Mouse (Mus musculus): ENCODE results near the gene 4933427D14Rik. TPM values are rescaled to one million over a fixed set of nuclear protein-coding genes. Genes with fewer than 3 reads are reported as not detected.
A peak's percentile ranks its signal among the peaks of the same experiment; 100 is the strongest.
"Not testable (repeated sequence)": the region's sequence is repeated elsewhere in the genome, so short reads cannot be mapped to it uniquely, and the experiment has no call there.

Gene 4933427D14Rik
- polyA plus RNA-seq, 1 experiment from 2014 or later, result 9.4 TPM

DNA sequence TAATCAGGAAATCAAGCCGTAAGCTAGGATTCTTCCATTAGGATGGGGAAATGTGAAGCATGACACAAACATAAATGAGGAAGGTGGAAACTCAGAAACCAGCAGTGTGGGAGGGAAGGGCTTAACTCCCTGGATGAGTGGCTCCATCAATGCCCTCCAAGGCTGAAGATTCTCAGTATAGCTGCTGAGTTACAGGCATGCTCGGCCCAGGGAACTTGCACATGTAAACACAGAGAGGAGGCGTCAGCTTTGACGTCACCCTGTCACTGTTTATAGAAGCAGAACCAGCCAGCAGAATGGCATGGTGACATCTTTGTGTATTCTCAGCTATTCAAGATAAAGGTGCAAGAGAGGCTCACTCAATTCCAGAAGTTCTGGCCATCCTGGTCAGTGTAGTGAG, 23.0 kb downstream of the 4933427D14Rik start:
- no peak for DNase-seq (ENCODE audit: low spot score)
- WGBS, result 75% methylated on average over 4 of the region's 4 CpGs
- H3K27me3 ChIP-seq (ENCODE audit: insufficient read depth, poor library complexity, severe bottlenecking), result no peaks in the 10 kb centered on the region
- no peak overlapping the region for H3K4me3 ChIP-seq
- H3K4me1 ChIP-seq, result no peaks in the 10 kb centered on the region
- H3K9me3 ChIP-seq, result no peaks in the 10 kb centered on the region
- no peak overlapping the region for H3K27ac ChIP-seq
- peaks cover 41% of the 10 kb centered on the region for H3K36me3 ChIP-seq

DNA sequence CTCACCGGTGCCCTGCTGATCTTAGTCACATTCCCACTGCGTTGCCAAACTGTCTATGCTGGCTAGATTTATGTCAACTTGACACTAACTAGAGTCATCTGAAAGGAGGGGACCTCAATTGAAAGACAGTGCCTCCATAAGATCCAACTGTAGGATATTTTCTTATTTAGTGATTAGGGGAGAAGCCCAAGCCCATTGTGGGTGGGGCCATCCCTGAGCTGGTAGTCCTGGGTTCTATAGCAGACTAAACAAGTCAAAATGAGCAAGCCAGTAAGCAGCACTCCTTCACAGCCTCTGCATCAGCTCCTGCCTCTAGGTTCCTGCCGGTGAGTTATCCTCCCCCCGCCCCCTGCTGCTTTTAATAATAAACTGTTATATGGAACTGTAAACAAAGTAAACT, 26.1 kb downstream of the 4933427D14Rik start:
- Histone ChIP-seq H3K36me3 (peaks cover 39% of the 10 kb centered on the region), H3K27ac (no peak overlapping the region), H3K4me3 (no peak overlapping the region), H3K4me1 (no peaks in the 10 kb centered on the region), H3K27me3 (ENCODE audit: insufficient read depth, poor library complexity, severe bottlenecking) (no peaks in the 10 kb centered on the region), H3K9me3 (no peaks in the 10 kb centered on the region)
- WGBS, result 89% methylated on average over 4 of the region's 4 CpGs
- no peak for DNase-seq (ENCODE audit: low spot score)

DNA sequence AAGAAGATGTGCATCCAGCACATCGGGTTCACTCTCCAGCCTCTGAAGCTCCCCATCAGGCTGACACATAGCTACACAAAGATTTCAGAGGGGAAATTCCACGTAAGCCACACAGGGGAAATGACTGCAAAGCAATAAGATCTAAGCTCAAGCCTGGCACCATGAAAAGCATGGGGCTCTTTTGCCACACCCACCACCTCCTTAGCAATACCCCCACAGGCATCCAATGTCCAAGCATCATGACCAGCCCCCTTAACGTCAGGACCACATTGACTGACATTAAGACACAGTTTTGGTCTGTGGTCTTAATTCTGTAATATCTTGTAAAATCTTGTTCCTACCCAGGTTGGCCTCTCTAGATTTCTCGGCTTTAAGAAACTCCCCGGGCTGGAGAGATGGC, 26.7 kb downstream of the 4933427D14Rik start:
- H3K4me1 ChIP-seq, result no peaks in the 10 kb centered on the region
- no peak overlapping the region for H3K27ac ChIP-seq
- H3K9me3 ChIP-seq, result no peaks in the 10 kb centered on the region
- H3K4me3 ChIP-seq, result no peak overlapping the region
- H3K27me3 ChIP-seq (ENCODE audit: insufficient read depth, poor library complexity, severe bottlenecking), result no peaks in the 10 kb centered on the region
- no peak for DNase-seq (ENCODE audit: low spot score)
- 91% methylated on average over 5 of the region's 5 CpGs for WGBS
- H3K36me3 ChIP-seq, result peaks cover 40% of the 10 kb centered on the region

DNA sequence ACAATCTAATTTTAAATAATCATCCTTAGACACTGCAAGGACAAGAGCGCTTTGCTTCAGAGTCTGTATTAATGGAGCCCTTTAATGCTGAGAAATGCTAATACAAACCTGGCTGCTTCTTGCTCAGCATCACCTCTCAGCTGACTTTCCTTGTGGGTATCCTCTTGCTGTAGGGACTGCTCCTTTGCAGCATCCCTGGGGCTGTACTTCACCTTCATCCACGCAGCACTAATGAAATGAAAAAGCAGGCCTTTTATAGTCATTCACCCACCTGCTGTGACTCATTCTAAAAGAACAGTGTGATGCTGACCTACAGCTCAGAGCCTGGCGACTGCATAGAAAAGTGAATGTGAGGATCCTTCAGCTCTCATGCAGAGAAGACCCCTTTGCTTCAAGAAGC, 30.7 kb downstream of the 4933427D14Rik start:
- H3K4me1 ChIP-seq, result no peaks in the 10 kb centered on the region
- 76% methylated on average over 3 of the region's 3 CpGs for WGBS
- no peak for DNase-seq (ENCODE audit: low spot score)
- no peaks in the 10 kb centered on the region for H3K9me3 ChIP-seq
- no peak overlapping the region for H3K4me3 ChIP-seq
- peaks cover 61% of the 10 kb centered on the region for H3K36me3 ChIP-seq
- H3K27me3 ChIP-seq (ENCODE audit: insufficient read depth, poor library complexity, severe bottlenecking), result no peaks in the 10 kb centered on the region
- no peak overlapping the region for H3K27ac ChIP-seq

DNA sequence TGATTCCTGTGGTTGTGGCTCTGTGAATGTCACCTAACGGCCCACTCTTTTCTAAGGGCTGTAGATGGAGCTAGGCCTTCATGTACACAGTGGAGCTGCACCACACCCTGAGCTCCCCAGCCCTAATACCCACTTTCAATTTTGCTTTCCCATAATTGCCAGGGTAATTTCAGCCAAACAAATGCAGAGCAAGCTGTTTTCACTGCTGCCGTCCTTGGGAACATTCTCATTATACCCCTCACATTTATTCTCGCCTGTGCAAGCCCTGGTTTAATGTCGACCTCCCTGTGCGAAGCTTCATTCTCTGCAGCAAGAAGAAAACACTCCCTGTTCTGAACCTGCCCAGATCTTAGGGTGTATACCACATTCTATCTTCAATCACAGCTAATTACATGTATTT, 31.3 kb downstream of the 4933427D14Rik start:
- 88% methylated on average over 5 of the region's 5 CpGs for WGBS
- no peaks in the 10 kb centered on the region for H3K27me3 ChIP-seq (ENCODE audit: insufficient read depth, poor library complexity, severe bottlenecking)
- no peak overlapping the region for H3K4me3 ChIP-seq
- H3K4me1 ChIP-seq, result no peaks in the 10 kb centered on the region
- H3K27ac ChIP-seq, result no peak overlapping the region
- DNase-seq (ENCODE audit: low spot score), result no peak
- H3K9me3 ChIP-seq, result no peaks in the 10 kb centered on the region
- peaks cover 57% of the 10 kb centered on the region for H3K36me3 ChIP-seq

DNA sequence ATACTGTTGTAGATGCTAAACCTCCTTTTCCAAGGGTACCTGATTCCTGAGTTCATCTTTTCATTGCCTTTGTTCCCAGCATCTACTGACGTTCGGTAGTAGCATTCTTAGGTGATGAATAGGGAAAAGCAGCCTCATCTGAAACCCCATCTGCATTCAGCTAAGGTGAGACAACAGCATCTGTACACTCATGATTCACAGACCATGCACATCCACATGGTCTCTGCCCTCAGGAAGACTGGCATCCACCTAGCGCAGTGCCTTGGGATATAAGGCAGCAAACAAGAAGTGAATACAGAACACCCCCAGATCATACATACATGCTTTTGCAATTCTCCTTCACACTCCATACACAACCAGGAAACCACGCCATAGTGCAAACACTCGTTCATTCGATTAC, 32.5 kb downstream of the 4933427D14Rik start:
- DNase-seq (ENCODE audit: low spot score), result peak; percentile 58
- H3K36me3 ChIP-seq, result peaks cover 59% of the 10 kb centered on the region

DNA sequence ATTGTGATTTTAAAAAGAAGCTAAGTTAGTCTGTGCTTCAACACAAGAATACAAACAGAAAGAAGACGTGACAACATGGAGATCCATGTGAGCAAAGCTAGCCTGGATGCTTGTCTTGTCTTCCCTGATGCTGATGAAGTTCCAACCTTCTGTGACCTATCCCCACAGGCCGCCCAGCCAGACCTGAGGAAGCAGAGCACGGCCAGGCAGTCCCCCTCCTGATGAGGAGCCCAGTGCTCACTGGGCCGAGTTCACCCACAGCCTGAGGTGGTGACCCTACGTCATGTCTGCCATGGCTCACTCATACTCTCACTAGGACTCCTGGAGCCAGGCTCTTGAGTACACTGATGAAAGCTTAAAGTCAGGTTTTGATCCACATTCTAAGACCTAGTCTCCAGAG, 33.8 kb downstream of the 4933427D14Rik start:
- Histone ChIP-seq H3K9me3 (no peaks in the 10 kb centered on the region), H3K4me3 (no peak overlapping the region), H3K27ac (no peak overlapping the region), H3K27me3 (ENCODE audit: insufficient read depth, poor library complexity, severe bottlenecking) (no peaks in the 10 kb centered on the region), H3K36me3 (peaks cover 62% of the 10 kb centered on the region), H3K4me1 (no peaks in the 10 kb centered on the region)
- DNase-seq (ENCODE audit: low spot score), result peak; percentile 64
- WGBS, result 83% methylated on average over 5 of the region's 5 CpGs

More for the DNA sequence above, 32.5 kb downstream of the 4933427D14Rik start:
- 95% methylated on average over 6 of the region's 6 CpGs for WGBS
- Histone ChIP-seq H3K27ac (no peak overlapping the region), H3K9me3 (no peaks in the 10 kb centered on the region), H3K4me3 (no peak overlapping the region), H3K27me3 (ENCODE audit: insufficient read depth, poor library complexity, severe bottlenecking) (no peaks in the 10 kb centered on the region), H3K4me1 (no peaks in the 10 kb centered on the region)

DNA sequence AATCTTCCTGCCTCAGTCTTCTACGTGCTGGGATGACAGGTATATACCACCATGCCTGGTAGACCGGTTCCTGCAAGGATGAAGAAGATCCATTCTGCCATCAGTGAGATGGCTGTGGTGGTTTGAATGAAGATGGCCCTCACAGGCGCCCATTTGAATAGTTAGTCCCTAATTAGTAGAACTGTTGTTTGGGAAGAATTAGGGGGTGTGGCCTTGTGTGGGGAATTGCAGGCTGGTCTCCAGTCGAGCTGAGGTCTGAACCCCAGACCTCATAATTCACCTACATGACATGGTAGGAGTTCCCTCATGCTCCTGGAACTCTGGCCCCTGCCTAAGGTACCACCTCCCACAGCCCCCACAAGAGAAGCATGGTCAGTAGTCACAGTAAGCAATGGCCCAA, 35.4 kb downstream of the 4933427D14Rik start:
- WGBS, result 78% methylated on average over 4 of the region's 4 CpGs
- peaks cover 59% of the 10 kb centered on the region for H3K36me3 ChIP-seq
- DNase-seq (ENCODE audit: low spot score), result peak; percentile 41

DNA sequence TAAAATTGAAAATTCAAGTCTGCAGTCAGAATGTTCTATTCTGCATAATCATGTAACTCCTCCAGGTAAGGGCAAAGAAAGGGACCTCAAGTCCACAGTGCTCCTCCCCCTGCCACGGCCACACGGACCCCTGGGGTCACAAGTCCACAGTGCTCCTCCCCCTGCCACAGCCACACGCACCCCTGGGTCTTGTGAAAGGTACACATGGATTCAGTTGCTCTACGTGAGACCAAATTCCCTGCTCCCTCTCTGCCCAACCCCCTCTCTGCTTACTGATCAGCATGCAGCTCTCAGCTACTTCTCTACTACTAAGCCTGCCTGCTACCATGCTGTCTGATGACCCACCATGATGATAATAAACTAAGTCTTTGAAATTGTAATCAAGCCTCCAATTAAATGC, 37.4 kb downstream of the 4933427D14Rik start:
- Histone ChIP-seq H3K27me3 (ENCODE audit: insufficient read depth, poor library complexity, severe bottlenecking) (no peaks in the 10 kb centered on the region), H3K4me3 (no peak overlapping the region), H3K9me3 (no peaks in the 10 kb centered on the region), H3K4me1 (no peaks in the 10 kb centered on the region), H3K27ac (no peak overlapping the region), H3K36me3 (peaks cover 60% of the 10 kb centered on the region)
- WGBS, result 90% methylated on average over 4 of the region's 4 CpGs
- DNase-seq (ENCODE audit: low spot score), result peak; percentile 48

More for the DNA sequence above, 35.4 kb downstream of the 4933427D14Rik start:
- H3K27ac ChIP-seq; H3K9me3 ChIP-seq; H3K4me1 ChIP-seq; H3K27me3 ChIP-seq (ENCODE audit: insufficient read depth, poor library complexity, severe bottlenecking); H3K4me3 ChIP-seq: not testable (repeated sequence)

DNA sequence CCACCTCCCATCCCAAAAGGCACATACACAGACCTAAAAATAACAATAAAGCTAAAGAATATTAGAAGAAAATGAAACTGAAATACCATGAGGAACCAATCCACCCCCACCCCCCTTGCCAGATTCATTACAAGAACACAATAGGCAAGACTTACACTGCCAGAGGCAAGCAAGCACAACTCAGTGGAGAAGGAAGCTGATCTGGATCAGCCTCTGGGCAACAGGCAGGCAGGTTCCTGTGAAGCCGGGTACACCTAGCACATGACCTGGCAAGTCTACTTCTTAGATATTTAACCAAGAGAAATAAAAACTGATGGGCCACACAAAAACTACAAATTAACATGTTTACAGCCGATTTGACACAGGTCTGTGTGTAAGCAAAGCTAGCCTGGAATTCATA, 44.1 kb downstream of the 4933427D14Rik start:
- H3K36me3 ChIP-seq, result peaks cover 60% of the 10 kb centered on the region
- H3K4me1 ChIP-seq, result no peaks in the 10 kb centered on the region
- no peaks in the 10 kb centered on the region for H3K9me3 ChIP-seq
- H3K27ac ChIP-seq, result no peak overlapping the region
- no peak for DNase-seq (ENCODE audit: low spot score)
- no peak overlapping the region for H3K4me3 ChIP-seq
- WGBS, result 86% methylated on average over 2 of the region's 2 CpGs
- no peaks in the 10 kb centered on the region for H3K27me3 ChIP-seq (ENCODE audit: insufficient read depth, poor library complexity, severe bottlenecking)

DNA sequence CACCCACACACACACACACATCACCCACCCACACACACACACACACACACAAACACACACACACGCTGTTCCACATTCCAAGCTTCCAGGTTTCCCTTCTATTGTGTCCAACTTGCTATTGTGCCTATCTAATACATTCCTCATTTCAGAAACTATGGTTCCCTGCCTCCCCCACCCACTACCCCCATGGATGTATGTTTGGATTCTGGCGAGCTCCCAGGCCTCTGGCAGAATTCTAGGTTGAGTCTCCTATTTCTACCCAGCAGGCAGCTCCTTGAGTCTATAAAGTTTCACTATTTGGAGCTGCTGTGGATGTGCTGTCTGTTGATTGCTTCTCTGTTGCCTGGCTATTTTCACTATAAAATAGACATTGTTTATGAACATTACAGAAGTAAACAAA, 50.6 kb downstream of the 4933427D14Rik start:
- 67% methylated on average over 2 of the region's 2 CpGs for WGBS
- no peaks in the 10 kb centered on the region for H3K4me1 ChIP-seq
- peaks cover 42% of the 10 kb centered on the region for H3K36me3 ChIP-seq
- DNase-seq (ENCODE audit: low spot score), result no peak
- H3K4me3 ChIP-seq, result no peak overlapping the region
- no peak overlapping the region for H3K27ac ChIP-seq
- H3K9me3 ChIP-seq, result no peaks in the 10 kb centered on the region
- no peaks in the 10 kb centered on the region for H3K27me3 ChIP-seq (ENCODE audit: insufficient read depth, poor library complexity, severe bottlenecking)

DNA sequence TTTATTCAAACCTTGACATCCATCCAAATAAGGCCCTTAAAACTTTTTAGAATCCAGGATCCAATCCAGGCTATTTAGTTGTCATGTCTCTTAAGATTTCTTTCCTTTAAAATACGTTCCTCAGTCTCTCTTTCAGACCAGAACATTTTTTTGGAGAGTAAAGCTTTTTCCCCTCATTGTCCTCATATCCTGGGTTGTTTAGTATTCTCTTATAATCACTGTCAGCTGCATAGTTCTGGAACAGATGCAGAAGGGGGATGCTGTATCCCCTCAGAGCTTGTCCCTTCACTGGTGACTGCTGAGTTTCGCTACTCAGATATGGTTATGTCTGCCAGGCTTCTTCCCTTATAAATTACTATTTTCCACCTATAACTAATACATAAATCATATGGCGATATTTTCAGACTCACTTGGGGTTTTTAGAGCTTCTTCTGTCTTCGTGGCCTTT, 51.3 kb downstream of the 4933427D14Rik start:
- H3K36me3 ChIP-seq, result peaks cover 37% of the 10 kb centered on the region
- WGBS, result 87% methylated on average over 4 of the region's 4 CpGs
- DNase-seq (ENCODE audit: low spot score), result no peak

DNA sequence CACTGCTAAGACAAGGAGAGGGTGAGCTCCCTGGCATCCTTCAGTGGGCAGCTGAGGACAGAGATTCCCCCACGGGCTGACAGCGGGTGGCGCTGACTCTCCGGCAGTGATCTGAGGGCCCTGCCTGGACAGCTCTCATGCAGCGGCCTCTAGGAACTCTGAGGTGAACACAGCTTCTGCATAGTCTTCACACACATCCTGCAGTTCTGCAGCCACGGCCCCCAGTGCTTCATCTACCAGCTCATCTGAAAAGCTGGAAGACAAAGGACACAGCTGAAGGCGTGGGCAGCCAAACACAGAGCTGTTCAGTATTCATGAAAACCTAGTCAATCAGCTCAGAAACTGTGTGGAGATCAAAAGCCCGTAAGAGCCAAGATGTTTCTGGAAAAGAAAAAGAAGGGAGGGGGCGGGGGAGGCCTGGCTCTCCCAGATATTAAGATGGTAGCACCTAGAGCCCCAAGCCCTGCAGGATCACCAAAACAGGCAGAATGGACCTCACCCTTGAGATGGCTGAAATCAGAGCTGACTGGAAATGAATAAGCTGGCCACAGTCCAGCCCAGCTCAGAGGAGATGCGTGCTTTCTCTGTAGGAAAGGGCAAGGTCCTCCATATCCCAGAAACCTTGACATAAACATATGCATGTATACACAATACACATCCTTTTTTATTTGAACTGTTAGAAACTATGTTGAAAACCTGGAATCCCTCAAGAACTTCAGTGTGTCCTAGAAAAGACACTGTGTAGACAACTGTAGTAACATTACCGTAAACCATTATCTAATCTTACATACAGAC, 51.9 kb downstream of the 4933427D14Rik start:
- no peaks in the 10 kb centered on the region for H3K9me3 ChIP-seq
- H3K27ac ChIP-seq, result no peak overlapping the region
- no peak overlapping the region for H3K4me3 ChIP-seq
- H3K4me1 ChIP-seq, result peaks cover 8% of the 10 kb centered on the region
- peaks cover 37% of the 10 kb centered on the region for H3K36me3 ChIP-seq
- H3K27me3 ChIP-seq (ENCODE audit: insufficient read depth, poor library complexity, severe bottlenecking), result no peaks in the 10 kb centered on the region
- DNase-seq (ENCODE audit: low spot score), result no peak
- 85% methylated on average over 11 of the region's 11 CpGs for WGBS

More for the DNA sequence above, 51.3 kb downstream of the 4933427D14Rik start:
- no peaks in the 10 kb centered on the region for H3K9me3 ChIP-seq
- H3K27ac ChIP-seq, result no peak overlapping the region
- H3K27me3 ChIP-seq (ENCODE audit: insufficient read depth, poor library complexity, severe bottlenecking), result no peaks in the 10 kb centered on the region
- H3K4me3 ChIP-seq, result no peak overlapping the region
- H3K4me1 ChIP-seq, result peaks cover 6% of the 10 kb centered on the region
